Mouse (Mus musculus) bone marrow, adult 2 months (tissue): Measurements from ENCODE around the gene Serpina3n.
"Not testable (repeated sequence)": the region's sequence is repeated elsewhere in the genome, so short reads cannot be mapped to it uniquely, and the experiment has no call there.

ENCODE experiments used
- CTCF ChIP-seq: fragments of 200-500 bp; IDR thresholded peaks from 2 replicates; pipeline ENCODE4 v1.5.1; 2011; ENCODE audit warnings: low read length, control low read depth; ENCODE audit not compliant: control insufficient read depth, insufficient read depth
- POLR2A ChIP-seq: fragments of 200-500 bp; IDR thresholded peaks from 2 replicates; pipeline ENCODE4 v1.6.1; 2011; ENCODE audit warnings: low read depth, mild to moderate bottlenecking, control low read depth, low read length, borderline replicate concordance; ENCODE audit not compliant: control insufficient read depth

GRCm38 (mm10) chr12:104385987-104386386, 20.5 kb upstream of the Serpina3n start:
- not testable (repeated sequence) for TF ChIP-seq POLR2A, CTCF
